Mouse (Mus musculus) embryonic facial prominence, embryonic 14.5 days (tissue): ENCODE measurements around the gene Pglyrp3. TPM values are rescaled to one million over a fixed set of nuclear protein-coding genes. Genes with fewer than 3 reads are reported as not detected.

ENCODE experiments used
- microRNA-seq: library from miRNA; unstranded; fragments of <30 nt; microRNA quantifications from one replicate; pipeline ENCODE4, GENCODE M21; 2016; ENCODE audit warnings: borderline number of aligned reads
- polyA plus RNA-seq: library from polyadenylated mRNA; unstranded; fragments of >200 nt; fragmentation: Nextera tagmentation; extraction: Ambion mirVana; gene quantifications from 2 replicates; pipeline ENCODE4 v1.2.1, GENCODE M21; 2014

Pglyrp3 gene
- polyA plus RNA-seq, 1 experiment from 2014 or later: 1.4 TPM

Small RNA genes within 50 kb of the gene (microRNA-seq; reads per million reads assigned to microRNA genes)
- gene Gm23697: not detected
- gene Gm25145: not detected

Other genes with a start within 250 kb of the Pglyrp3 start
- gene Lor, start 68.6 kb downstream of the Pglyrp3 start, polyA plus RNA-seq: 3.0 and 21.3 TPM in 2 replicates
- 1.2 and 7.7 TPM in 2 replicates for gene Prr9, start 109.4 kb downstream of the Pglyrp3 start, polyA plus RNA-seq
- gene Lelp1, start 128.2 kb downstream of the Pglyrp3 start, polyA plus RNA-seq: not detected in 2 replicates
- not detected in 2 replicates for gene Sprr2a1, start 201.2 kb downstream of the Pglyrp3 start, polyA plus RNA-seq
- gene Sprr2a2, start 201.3 kb downstream of the Pglyrp3 start, polyA plus RNA-seq: 4.6 and 6.2 TPM in 2 replicates